Comparison of ENCODE assay signal across 23 mouse cellular contexts in genomic region chr19:26872886-26873285, GRCm38 (mm10). TPM values are rescaled to one million over a fixed set of nuclear protein-coding genes. Genes with fewer than 3 reads are reported as not detected.
DNase-seq lines count a peak whose midpoint lies in the region; ATAC-seq lines count a peak whose summit lies in the region.
"Had no signal": no experiment of that assay in that cellular context is flagged by ENCODE, and none has a peak within 500 bp of the region (broad histone marks: within the 10 kb centered on the region; RNA-seq: fewer than 3 reads in every experiment).

No protein-coding gene starts in this region.

- H3K4me3 ChIP-seq in hindbrain, embryonic 10.5 days: no peak overlapping the region
- no peak overlapping the region for H3K4me3 ChIP-seq in hindbrain, embryonic 16.5 days (ENCODE audit: low read length)
- H3K4me3 ChIP-seq in hindbrain, embryonic 13.5 days: no peak overlapping the region
- H3K4me3 ChIP-seq: embryonic facial prominence, embryonic 15.5 days had no signal

- ATAC-seq in hindbrain, embryonic 16.5 days: no peak
- 0 out of 2 replicates have a peak, but pooled peaks have one; percentile 53 for ATAC-seq in hindbrain, embryonic 13.5 days (ENCODE audit: low FRiP score)
- ATAC-seq: Patski had no signal

- DNase-seq in hindbrain, embryonic 10.5 days (ENCODE audit: low spot score): no peak
- DNase-seq in right cerebral cortex, adult 18-20 months: peak; percentile 41
- no peak for DNase-seq in right cerebral cortex, postnatal 4 days
- DNase-seq in telencephalon, adult 2 months (ENCODE audit: low read depth, low spot score): peak; percentile 45
- DNase-seq in liver: no peak
- DNase-seq in ovary, postnatal 36 days (ENCODE audit: low spot score): no peak
- DNase-seq: adrenal gland, postnatal 36 days; cerebellum, adult 9-11 months; gastrocnemius, postnatal 14 days; kidney, adult 8-10 months; lung, postnatal 10 days; retina, postnatal 1 day; spleen, adult 18-20 months had no signal

- H3K4me2 ChIP-seq in hindbrain, embryonic 16.5 days (ENCODE audit: low read length): no peak overlapping the region
- no peak overlapping the region for H3K4me2 ChIP-seq in hindbrain, embryonic 13.5 days
- H3K4me2 ChIP-seq: embryonic facial prominence, embryonic 15.5 days had no signal

- H3K27me3 ChIP-seq in hindbrain, embryonic 10.5 days (ENCODE audit: insufficient read depth, poor library complexity, severe bottlenecking): 0 out of 2 replicates have a peak, but pooled peaks cover 6% of the 10 kb centered on the region
- no peaks in the 10 kb centered on the region for H3K27me3 ChIP-seq in hindbrain, embryonic 16.5 days (replicated peaks; ENCODE audit: control insufficient read depth, insufficient read depth, low read length)
- no peaks in the 10 kb centered on the region for H3K27me3 ChIP-seq in hindbrain, embryonic 13.5 days
- H3K27me3 ChIP-seq: embryonic facial prominence, embryonic 15.5 days; Patski had no signal

- no peaks in the 10 kb centered on the region for H3K36me3 ChIP-seq in hindbrain, embryonic 10.5 days
- H3K36me3 ChIP-seq in hindbrain, embryonic 16.5 days (ENCODE audit: control insufficient read depth, insufficient read depth, low read length): no peaks in the 10 kb centered on the region
- H3K36me3 ChIP-seq in hindbrain, embryonic 13.5 days: no peaks in the 10 kb centered on the region
- H3K36me3 ChIP-seq: embryonic facial prominence, embryonic 15.5 days had no signal

- H3K27ac ChIP-seq in hindbrain, embryonic 10.5 days: peak overlapping the region; percentile 40
- no peak overlapping the region for H3K27ac ChIP-seq in hindbrain, embryonic 16.5 days (ENCODE audit: low read depth, low read length)
- peak overlapping the region; percentile 5; the same call in 1 of the 2 replicates for H3K27ac ChIP-seq in hindbrain, embryonic 13.5 days
- H3K27ac ChIP-seq: embryonic facial prominence, embryonic 15.5 days had no signal

- peaks cover 51% of the 10 kb centered on the region for H3K4me1 ChIP-seq in hindbrain, embryonic 10.5 days (replicated peaks)
- H3K4me1 ChIP-seq in hindbrain, embryonic 16.5 days (ENCODE audit: control insufficient read depth, insufficient read depth, low read depth, low read length): peaks cover 14% of the 10 kb centered on the region
- H3K4me1 ChIP-seq in hindbrain, embryonic 13.5 days (replicated peaks): peaks cover 42% of the 10 kb centered on the region

- 64% methylated on average over 6 of the region's 6 CpGs for WGBS in hindbrain, embryonic 10.5 days
- WGBS in hindbrain, embryonic 16.5 days: 29% methylated on average over 6 of the region's 6 CpGs
- 26% methylated on average over 6 of the region's 6 CpGs for WGBS in hindbrain, embryonic 13.5 days

- no peaks in the 10 kb centered on the region for H3K9me3 ChIP-seq in hindbrain, embryonic 10.5 days
- no peaks in the 10 kb centered on the region for H3K9me3 ChIP-seq in hindbrain, embryonic 16.5 days (ENCODE audit: control insufficient read depth, low read length)
- H3K9me3 ChIP-seq in hindbrain, embryonic 13.5 days: no peaks in the 10 kb centered on the region
- H3K9me3 ChIP-seq: embryonic facial prominence, embryonic 15.5 days had no signal

- no peak overlapping the region for H3K9ac ChIP-seq in hindbrain, embryonic 16.5 days (ENCODE audit: low read depth, low read length)
- no peak overlapping the region for H3K9ac ChIP-seq in hindbrain, embryonic 13.5 days
- H3K9ac ChIP-seq: embryonic facial prominence, embryonic 15.5 days had no signal

RNA-seq across cellular contexts. Expression of gene Gm815, which starts 12.8 kb away (rescaled TPM):
- not detected in 2 replicates for polyA plus RNA-seq in hindbrain, embryonic 10.5 days (2016; fragmentation: Nextera tagmentation; extraction: Ambion mirVana)
- not detected in 2 replicates for polyA plus RNA-seq in hindbrain, embryonic 16.5 days (2015; fragmentation: Nextera tagmentation; extraction: Ambion mirVana)
- polyA plus RNA-seq in hindbrain, embryonic 13.5 days (2015; fragmentation: Nextera tagmentation; extraction: Ambion mirVana): not detected in 2 replicates
- polyA plus RNA-seq: C2C12; embryonic facial prominence, embryonic 15.5 days; heart, postnatal 0 days; large intestine, adult 2 months; limb, embryonic 14.5 days; liver, embryonic 16.5 days; Patski; stomach, embryonic 14.5 days had no signal

Comparison
In these comparisons a context has a peak if more than half of its experiments do, and no peak if none do; other contexts are left out.
1. DNase-seq: peak in right cerebral cortex, adult 18-20 months (single experiment) and telencephalon, adult 2 months (single experiment); none in hindbrain, embryonic 10.5 days (single experiment), right cerebral cortex, postnatal 4 days (single experiment), liver (single experiment) and ovary, postnatal 36 days (single experiment).